8 mouse cellular contexts compared by ENCODE assay signal in the genomic region with DNA sequence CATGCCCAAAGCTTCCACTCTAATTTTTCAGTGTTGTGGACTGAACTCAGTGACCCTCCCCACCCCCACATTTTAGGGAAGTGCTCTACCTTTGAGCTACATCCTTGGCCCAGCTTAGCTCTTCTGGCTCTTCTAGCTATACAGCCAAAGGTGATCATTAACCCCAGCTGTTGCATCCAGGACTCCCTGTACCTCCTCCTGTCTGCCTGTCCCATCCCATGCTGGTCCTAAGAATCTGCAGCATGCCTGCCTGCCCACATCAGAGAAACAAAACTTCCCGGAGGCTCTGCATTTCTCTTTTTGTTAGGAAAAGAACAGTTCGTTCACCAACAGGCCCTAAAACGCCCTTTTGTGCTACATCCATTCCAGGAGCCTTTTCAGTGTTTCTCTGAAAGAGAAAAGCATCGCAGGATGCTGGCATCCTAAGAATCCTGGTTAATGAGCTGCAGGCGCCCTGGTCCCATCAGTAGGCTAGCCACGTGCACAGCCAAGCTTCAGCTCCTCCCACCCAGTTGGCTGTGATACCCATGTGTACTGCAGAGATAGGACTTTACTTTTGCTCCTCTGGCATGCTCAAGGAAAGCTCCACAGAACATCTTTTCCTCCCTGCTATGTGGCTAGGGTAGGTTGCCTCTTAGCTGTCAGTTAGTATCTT. TPM values are rescaled to one million over a fixed set of nuclear protein-coding genes. Genes with fewer than 3 reads are reported as not detected.
DNase-seq lines count a peak whose midpoint lies in the region; ATAC-seq and TF ChIP-seq lines count a peak whose summit lies in the region.

No protein-coding gene starts in this region.

- no peaks in the 10 kb centered on the region for H3K9me3 ChIP-seq in forebrain, postnatal 0 days (ENCODE audit: low read length)
- no peaks in the 10 kb centered on the region for H3K9me3 ChIP-seq in liver, embryonic 16.5 days (replicated peaks; ENCODE audit: control insufficient read depth, low read length)

- TF ChIP-seq CTCF in forebrain, postnatal 0 days (IDR thresholded peaks at IDR 0.05; ENCODE audit: low read depth) = no peak
- TF ChIP-seq CTCF in layer of hippocampus, adult 2 months (conservative IDR thresholded peaks at IDR 0.05) = no peak

- no peak overlapping the region for H3K9ac ChIP-seq in forebrain, postnatal 0 days
- H3K9ac ChIP-seq in liver, embryonic 16.5 days (ENCODE audit: low read depth, low read length) = no peak overlapping the region

- DNase-seq in cerebellum, adult 11-12 months = peak; percentile 48
- DNase-seq in cerebellum, adult 11 months = no peak
- peak; percentile 71 for DNase-seq in forebrain, postnatal 0 days
- DNase-seq in layer of hippocampus, adult 2 months (ENCODE audit: low spot score in 2 of 2) = peak; percentile 57 to 86
- peak; percentile 38 for DNase-seq in right cerebral cortex, postnatal 25 days
- no peak for DNase-seq in thymus, adult 18-20 months
- DNase-seq in ovary, postnatal 14 days (ENCODE audit: low spot score) = no peak

- H3K27me3 ChIP-seq in forebrain, postnatal 0 days (ENCODE audit: insufficient read depth, low read length) = no peaks in the 10 kb centered on the region
- no peaks in the 10 kb centered on the region; the same call in 1 of the 2 replicates for H3K27me3 ChIP-seq in liver, embryonic 16.5 days (ENCODE audit: control insufficient read depth, insufficient read depth, low read depth, low read length)

- H3K36me3 ChIP-seq in forebrain, postnatal 0 days (ENCODE audit: insufficient read depth) = no peaks in the 10 kb centered on the region
- H3K36me3 ChIP-seq in liver, embryonic 16.5 days (ENCODE audit: control insufficient read depth, insufficient read depth) = no peaks in the 10 kb centered on the region

- H3K4me3 ChIP-seq in forebrain, postnatal 0 days (ENCODE audit: low read depth, low read length) = no peak overlapping the region
- no peak overlapping the region; the same call in 1 of the 2 replicates for H3K4me3 ChIP-seq in layer of hippocampus, adult 2 months
- H3K4me3 ChIP-seq in liver, embryonic 16.5 days (ENCODE audit: low read depth, low read length) = no peak overlapping the region

- ATAC-seq in forebrain, postnatal 0 days = peak; percentile 95
- ATAC-seq in liver, embryonic 16.5 days (ENCODE audit: low read depth) = peak; percentile 99

- 3% methylated on average over 6 of the region's 6 CpGs for WGBS in forebrain, postnatal 0 days
- 19% methylated on average over 6 of the region's 6 CpGs for WGBS in liver, embryonic 16.5 days (ENCODE audit: insufficient replicate concordance)

- no peak overlapping the region for H3K4me2 ChIP-seq in forebrain, postnatal 0 days (ENCODE audit: low read depth)
- no peak overlapping the region for H3K4me2 ChIP-seq in liver, embryonic 16.5 days (ENCODE audit: low read depth, low read length)

- peak overlapping the region; percentile 79 for H3K27ac ChIP-seq in forebrain, postnatal 0 days (ENCODE audit: low read depth, low read length)
- peak overlapping the region; percentile 93 for H3K27ac ChIP-seq in layer of hippocampus, adult 2 months
- H3K27ac ChIP-seq in liver, embryonic 16.5 days (ENCODE audit: low read length) = no peak overlapping the region

- peaks cover 7% of the 10 kb centered on the region; the same call in 1 of the 2 replicates for H3K4me1 ChIP-seq in forebrain, postnatal 0 days (ENCODE audit: insufficient read depth)
- H3K4me1 ChIP-seq in liver, embryonic 16.5 days (ENCODE audit: control insufficient read depth, low read depth, low read length) = peaks cover 13% of the 10 kb centered on the region

RNA-seq across cellular contexts. Expression of gene Mt4, which starts 18.1 kb away (rescaled TPM):
- total RNA-seq in forebrain, postnatal 0 days (2014; rRNA removed) = not detected in 2 replicates
- polyA plus RNA-seq in forebrain, postnatal 0 days (2015; fragmentation: Nextera tagmentation; extraction: Ambion mirVana) = not detected in 2 replicates
- total RNA-seq in layer of hippocampus, adult 2 months (2021) = not detected
- polyA plus RNA-seq in liver, embryonic 16.5 days (2015; fragmentation: Nextera tagmentation; extraction: Ambion mirVana) = 0.27 and 0.67 TPM in 2 replicates

RNA-seq across cellular contexts. Expression of gene Bbs2, which starts 20.2 kb away (rescaled TPM):
- total RNA-seq in forebrain, postnatal 0 days (2014; rRNA removed) = 21.1 and 22.6 TPM in 2 replicates
- 8.9 and 14.9 TPM in 2 replicates for polyA plus RNA-seq in forebrain, postnatal 0 days (2015; fragmentation: Nextera tagmentation; extraction: Ambion mirVana)
- total RNA-seq in layer of hippocampus, adult 2 months (2021) = 10 to 100 TPM; 27.6 to 31.4 TPM
- polyA plus RNA-seq in liver, embryonic 16.5 days (2015; fragmentation: Nextera tagmentation; extraction: Ambion mirVana) = 3.0 and 3.2 TPM in 2 replicates

RNA-seq across cellular contexts. Expression of gene Mt3, which starts 33.5 kb away (rescaled TPM):
- total RNA-seq in forebrain, postnatal 0 days (2014; rRNA removed) = 151 and 445 TPM in 2 replicates
- polyA plus RNA-seq in forebrain, postnatal 0 days (2015; fragmentation: Nextera tagmentation; extraction: Ambion mirVana) = 316 and 341 TPM in 2 replicates
- total RNA-seq in layer of hippocampus, adult 2 months (2021) = 1,000 to 10,000 TPM; 1,175 to 1,192 TPM
- 0.18 and 0.19 TPM in 2 replicates for polyA plus RNA-seq in liver, embryonic 16.5 days (2015; fragmentation: Nextera tagmentation; extraction: Ambion mirVana)

RNA-seq across cellular contexts. Expression of gene Mt2, which starts 53.6 kb away (rescaled TPM):
- 36.4 and 88.1 TPM in 2 replicates for total RNA-seq in forebrain, postnatal 0 days (2014; rRNA removed)
- polyA plus RNA-seq in forebrain, postnatal 0 days (2015; fragmentation: Nextera tagmentation; extraction: Ambion mirVana) = 139 and 143 TPM in 2 replicates
- total RNA-seq in layer of hippocampus, adult 2 months (2021) = 100 to 1,000 TPM; 545 to 546 TPM
- 1,547 and 1,681 TPM in 2 replicates for polyA plus RNA-seq in liver, embryonic 16.5 days (2015; fragmentation: Nextera tagmentation; extraction: Ambion mirVana)

RNA-seq across cellular contexts. Expression of gene Mt1, which starts 60.0 kb away (rescaled TPM):
- 205 and 418 TPM in 2 replicates for total RNA-seq in forebrain, postnatal 0 days (2014; rRNA removed)
- polyA plus RNA-seq in forebrain, postnatal 0 days (2015; fragmentation: Nextera tagmentation; extraction: Ambion mirVana) = 386 and 411 TPM in 2 replicates
- 100 to 1,000 TPM; 636 to 650 TPM for total RNA-seq in layer of hippocampus, adult 2 months (2021)
- 6,330 and 6,428 TPM in 2 replicates for polyA plus RNA-seq in liver, embryonic 16.5 days (2015; fragmentation: Nextera tagmentation; extraction: Ambion mirVana)

Comparison
In these comparisons a context has a peak if more than half of its experiments do, and no peak if none do; other contexts are left out.
1. DNase-seq: peak in cerebellum, adult 11-12 months (single experiment), forebrain, postnatal 0 days (single experiment), layer of hippocampus, adult 2 months (2 of 2) and right cerebral cortex, postnatal 25 days (single experiment); none in cerebellum, adult 11 months (single experiment), thymus, adult 18-20 months (0 of 2) and ovary, postnatal 14 days (single experiment).